Mouse (Mus musculus) spleen, postnatal 36 days (tissue): ENCODE data around the gene Gpx6.

ENCODE experiments used
- DNase-seq, 2 experiments: peaks; one replicate each; pipeline ENCODE4 v3.0.0; 2022; ENCODE audit warnings: low spot score in 2 of 2, mixed read lengths in 1 of 2

The Gpx6 gene

GRCm38 (mm10) chr13:21311926-21312325 lies at the start of gene Gpx6:
Gene Gpx6, plus strand, starts transcription at chr13:21312125.
- DNase-seq: no peak

GRCm38 (mm10) chr13:21262787-21263461 lies 49.0 kb upstream of the Gpx6 start:
- no peak for DNase-seq

GRCm38 (mm10) chr13:21263910-21264309 lies 48.0 kb upstream of the Gpx6 start:
- DNase-seq: no peak

- no peak for DNase-seq
Observed at GRCm38 (mm10) chr13:21264366-21264765, 47.6 kb upstream of the Gpx6 start.

GRCm38 (mm10) chr13:21265736-21266135 lies 46.2 kb upstream of the Gpx6 start:
- DNase-seq: no peak

GRCm38 (mm10) chr13:21267541-21267940 lies 44.4 kb upstream of the Gpx6 start:
- DNase-seq: no peak

GRCm38 (mm10) chr13:21268262-21268661 lies 43.7 kb upstream of the Gpx6 start:
- DNase-seq: no peak

GRCm38 (mm10) chr13:21275021-21275814 lies 36.7 kb upstream of the Gpx6 start:
- DNase-seq: no peak

- peak; percentile 20 to 31 for DNase-seq
Observed at GRCm38 (mm10) chr13:21275815-21276550, 35.9 kb upstream of the Gpx6 start.

GRCm38 (mm10) chr13:21276551-21276950 lies 35.4 kb upstream of the Gpx6 start:
- DNase-seq: no peak

- no peak for DNase-seq
Observed at GRCm38 (mm10) chr13:21279076-21279475, 32.8 kb upstream of the Gpx6 start.

GRCm38 (mm10) chr13:21279559-21279958 lies 32.4 kb upstream of the Gpx6 start:
- DNase-seq: peak; percentile 57 to 75

- no peak for DNase-seq
Observed at GRCm38 (mm10) chr13:21292631-21293030, 19.3 kb upstream of the Gpx6 start, which contains the start of gene Gpx5. Gene Gpx5, minus strand, starts transcription at chr13:21292731.

- no peak for DNase-seq
Observed at GRCm38 (mm10) chr13:21298557-21298956, 13.4 kb upstream of the Gpx6 start.

GRCm38 (mm10) chr13:21304483-21305066 lies 7.3 kb upstream of the Gpx6 start:
- DNase-seq: no peak

- no peak for DNase-seq
Observed at GRCm38 (mm10) chr13:21309788-21310187, 2.1 kb upstream of the Gpx6 start.

GRCm38 (mm10) chr13:21312854-21313253 lies 929 bp downstream of the Gpx6 start:
- DNase-seq: no peak

- no peak for DNase-seq
Observed at GRCm38 (mm10) chr13:21313903-21314302, 2.0 kb downstream of the Gpx6 start.

GRCm38 (mm10) chr13:21320262-21320661 lies 8.3 kb downstream of the Gpx6 start:
- no peak for DNase-seq

GRCm38 (mm10) chr13:21321890-21322494 lies 10.1 kb downstream of the Gpx6 start:
- no peak for DNase-seq

GRCm38 (mm10) chr13:21322509-21323375 lies 10.8 kb downstream of the Gpx6 start:
- no peak for DNase-seq
